ENCODE assay signal across 13 mouse cellular contexts in the genomic region with DNA sequence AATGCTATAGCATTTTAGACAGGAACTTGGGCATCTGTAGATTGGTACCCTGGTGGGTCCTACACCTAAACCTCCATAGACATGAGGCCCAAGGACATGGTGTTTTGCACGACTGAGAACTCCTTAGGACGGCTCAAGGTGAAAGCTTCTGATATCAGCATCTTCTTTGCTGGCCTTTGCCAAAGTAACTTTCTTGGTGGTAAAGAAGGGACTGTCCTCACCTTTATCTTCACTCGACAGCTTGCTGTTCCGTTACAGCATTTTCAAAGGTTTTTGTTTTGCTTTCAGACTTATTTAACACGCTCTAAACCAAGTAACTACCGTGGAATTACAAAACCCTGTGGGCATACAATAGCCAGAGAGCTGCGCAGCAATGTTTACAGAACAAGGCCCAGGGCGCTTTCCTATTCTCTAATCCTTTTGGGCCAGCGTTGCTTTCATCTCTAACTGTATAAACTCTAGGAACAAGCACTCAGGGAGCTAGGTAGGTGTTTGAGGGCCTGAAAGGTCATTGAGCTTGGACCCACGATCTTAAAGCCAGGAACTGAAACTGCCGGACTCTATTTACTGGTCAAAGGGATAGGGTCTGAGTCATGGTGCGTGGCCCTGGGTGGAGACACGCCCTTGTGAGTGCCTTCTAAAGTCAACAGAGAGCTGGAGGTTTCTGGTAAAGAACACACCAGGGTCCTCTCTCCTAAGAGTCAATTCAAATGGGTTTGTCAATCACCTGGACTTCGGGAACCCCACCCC. TPM values are rescaled to one million over a fixed set of nuclear protein-coding genes. Genes with fewer than 3 reads are reported as not detected.
A peak's percentile ranks its signal among the peaks of the same experiment; 100 is the strongest.
DNase-seq lines count a peak whose midpoint lies in the region; ATAC-seq and TF ChIP-seq lines count a peak whose summit lies in the region.
"Had no signal": no experiment of that assay in that cellular context is flagged by ENCODE, and none has a peak within 500 bp of the region (broad histone marks: within the 10 kb centered on the region; RNA-seq: fewer than 3 reads in every experiment).

No protein-coding gene starts in this region.

- TF ChIP-seq CTCF in bone marrow macrophage, adult 2 months (IDR thresholded peaks at IDR 0.05; ENCODE audit: low read depth, low read length) = no peak

- WGBS in liver, embryonic 11.5 days = 64% methylated on average over 14 of the region's 14 CpGs

- H3K36me3 ChIP-seq in liver, embryonic 11.5 days (ENCODE audit: control insufficient read depth, insufficient read depth, low read length) = no peaks in the 10 kb centered on the region
- H3K36me3 ChIP-seq in myocyte (ENCODE audit: control insufficient read depth, insufficient read depth) = no peaks in the 10 kb centered on the region

- H3ac ChIP-seq in myocyte (ENCODE audit: control insufficient read depth, insufficient read length) = no peak overlapping the region

- TF ChIP-seq POLR2A in bone marrow macrophage, adult 2 months (IDR thresholded peaks at IDR 0.05; ENCODE audit: borderline replicate concordance, low read depth, low read length) = no peak
- no peak for TF ChIP-seq POLR2A in myocyte (IDR thresholded peaks at IDR 0.05; ENCODE audit: insufficient read length, low read depth)

- H3K27me3 ChIP-seq in liver, embryonic 11.5 days (replicated peaks; ENCODE audit: control insufficient read depth, insufficient read depth, low read length) = no peaks in the 10 kb centered on the region
- H3K27me3 ChIP-seq in myocyte (ENCODE audit: control insufficient read depth, insufficient read depth, insufficient read length) = no peaks in the 10 kb centered on the region
- H3K27me3 ChIP-seq: embryonic facial prominence, embryonic 15.5 days; limb, embryonic 12.5 days had no signal

- H3K9me3 ChIP-seq in liver, embryonic 11.5 days (ENCODE audit: control insufficient read depth, low read length) = no peaks in the 10 kb centered on the region
- H3K9me3 ChIP-seq: embryonic facial prominence, embryonic 15.5 days; limb, embryonic 12.5 days had no signal

- H3K79me2 ChIP-seq in myocyte (ENCODE audit: control insufficient read depth, insufficient read depth) = peaks cover 19% of the 10 kb centered on the region

- H3K27ac ChIP-seq in bone marrow macrophage, adult 2 months (ENCODE audit: insufficient read depth, low read depth, low read length) = peak overlapping the region; percentile 60
- peak overlapping the region; percentile 83 for H3K27ac ChIP-seq in liver, embryonic 11.5 days (ENCODE audit: low read depth, low read length)
- H3K27ac ChIP-seq: embryonic facial prominence, embryonic 15.5 days; limb, embryonic 12.5 days had no signal

- peak; percentile 84 for ATAC-seq in liver, embryonic 11.5 days (replicated peaks; ENCODE audit: low FRiP score)

- intact Hi-C loops in heart, postnatal 25 days (cut with DNase I) = no loop called here

- peak; percentile 39 for DNase-seq in ES-CJ7 (ENCODE audit: low read depth, low spot score)
- DNase-seq in liver, embryonic 11.5 days (ENCODE audit: low spot score) = no peak
- DNase-seq in gastrocnemius, postnatal 4 days (ENCODE audit: low spot score in 2 of 2) = no peak
- no peak for DNase-seq in heart, postnatal 25 days (ENCODE audit: low spot score)
- no peak for DNase-seq in left cerebral cortex, adult 9 months (ENCODE audit: low spot score in 2 of 2)
- DNase-seq: cerebellum, adult 11 months; heart, postnatal 36 days; kidney, postnatal 25 days had no signal

- peaks cover 23% of the 10 kb centered on the region for H3K4me1 ChIP-seq in bone marrow macrophage, adult 2 months (ENCODE audit: control insufficient read depth, insufficient read depth, low read length)
- peaks cover 6% of the 10 kb centered on the region; the same call in 1 of the 2 replicates for H3K4me1 ChIP-seq in liver, embryonic 11.5 days (replicated peaks; ENCODE audit: control insufficient read depth, insufficient read depth, low read length)
- H3K4me1 ChIP-seq: embryonic facial prominence, embryonic 15.5 days had no signal

- H3K4me2 ChIP-seq in liver, embryonic 11.5 days = peak overlapping the region; percentile 43
- peak overlapping the region; percentile 89 for H3K4me2 ChIP-seq in myocyte (ENCODE audit: low read depth)
- H3K4me2 ChIP-seq: embryonic facial prominence, embryonic 15.5 days; limb, embryonic 12.5 days had no signal

- H3K9ac ChIP-seq in liver, embryonic 11.5 days (ENCODE audit: low read depth, low read length) = no peak overlapping the region
- H3K9ac ChIP-seq: embryonic facial prominence, embryonic 15.5 days; limb, embryonic 12.5 days had no signal

- H3K4me3 ChIP-seq in bone marrow macrophage, adult 2 months (ENCODE audit: insufficient read depth, low read length) = no peak overlapping the region
- no peak overlapping the region for H3K4me3 ChIP-seq in liver, embryonic 11.5 days (ENCODE audit: low read depth, low read length)
- H3K4me3 ChIP-seq in myocyte = no peak overlapping the region
- H3K4me3 ChIP-seq: embryonic facial prominence, embryonic 15.5 days; limb, embryonic 12.5 days had no signal

TF ChIP-seq in myocyte, 11 proteins besides CTCF, POLR2A, EP300 and RAD21:
- TF ChIP-seq REST (IDR thresholded peaks at IDR 0.05; ENCODE audit: insufficient read depth, insufficient read length) = no peak
- TF ChIP-seq MYOD1 (IDR thresholded peaks at IDR 0.05; ENCODE audit: control insufficient read depth in 1 of 3, insufficient read length in 2 of 3, low read depth in 2 of 3) = no peak
- no peak for TF ChIP-seq TCF3 (IDR thresholded peaks at IDR 0.05; ENCODE audit: insufficient read length, low read depth)
- TF ChIP-seq MYOG (IDR thresholded peaks at IDR 0.05; ENCODE audit: control insufficient read depth in 1 of 3, insufficient read depth in 1 of 3, insufficient read length in 2 of 3, low read depth in 2 of 3) = no peak
- no peak for TF ChIP-seq SRF (IDR thresholded peaks at IDR 0.05; ENCODE audit: control insufficient read depth, insufficient read length, low read depth)
- TF ChIP-seq E2F4 (IDR thresholded peaks at IDR 0.05; ENCODE audit: insufficient read depth) = no peak
- no peak for TF ChIP-seq USF1 (IDR thresholded peaks at IDR 0.05; ENCODE audit: low read depth)
- no peak for TF ChIP-seq CEBPB (IDR thresholded peaks at IDR 0.05; ENCODE audit: insufficient read depth, poor library complexity, severe bottlenecking)
- no peak for TF ChIP-seq TCF12 (IDR thresholded peaks at IDR 0.05; ENCODE audit: insufficient read depth, poor library complexity, severe bottlenecking)
- TF ChIP-seq POLR2AphosphoS2 (IDR thresholded peaks at IDR 0.05; ENCODE audit: insufficient read length, low read depth) = no peak
- no peak for TF ChIP-seq MAX (IDR thresholded peaks at IDR 0.05; ENCODE audit: low read depth)

RNA-seq across cellular contexts. Expression of gene Txndc2, which starts 21.5 kb away (rescaled TPM):
- polyA plus RNA-seq in bone marrow macrophage, adult 2 months (2012; ENCODE audit: insufficient read depth, insufficient read length, missing spikeins) = not detected in 2 replicates
- not detected in 2 replicates for polyA plus RNA-seq in liver, embryonic 11.5 days (2014; fragmentation: Nextera tagmentation; extraction: Ambion mirVana)
- 0.04 TPM for polyA plus RNA-seq in myocyte (2012; fragmentation: generic; extraction: Trizol)
- total RNA-seq in gastrocnemius, postnatal 4 days (2021) = under 1 TPM; 0.23 to 0.29 TPM
- not detected for total RNA-seq in heart, postnatal 25 days (2021)
- total RNA-seq: gastrocnemius, adult 8-10 months; heart, postnatal 36 days had no signal

RNA-seq across cellular contexts. Expression of gene Vapa, which starts 50.1 kb away (rescaled TPM):
- polyA plus RNA-seq in bone marrow macrophage, adult 2 months (2012; ENCODE audit: insufficient read depth, insufficient read length, missing spikeins) = 145 and 149 TPM in 2 replicates
- polyA plus RNA-seq in liver, embryonic 11.5 days (2014; fragmentation: Nextera tagmentation; extraction: Ambion mirVana) = 158 and 163 TPM in 2 replicates
- polyA plus RNA-seq in myocyte (2012; fragmentation: generic; extraction: Trizol) = 78.9 TPM
- 100 to 1,000 TPM; 142 to 159 TPM for total RNA-seq in gastrocnemius, postnatal 4 days (2021)
- total RNA-seq in heart, postnatal 25 days (2021) = 10 to 100 TPM; 86.2 to 88.8 TPM
